Mouse (Mus musculus): ENCODE results near the gene Zdhhc1.

DNA sequence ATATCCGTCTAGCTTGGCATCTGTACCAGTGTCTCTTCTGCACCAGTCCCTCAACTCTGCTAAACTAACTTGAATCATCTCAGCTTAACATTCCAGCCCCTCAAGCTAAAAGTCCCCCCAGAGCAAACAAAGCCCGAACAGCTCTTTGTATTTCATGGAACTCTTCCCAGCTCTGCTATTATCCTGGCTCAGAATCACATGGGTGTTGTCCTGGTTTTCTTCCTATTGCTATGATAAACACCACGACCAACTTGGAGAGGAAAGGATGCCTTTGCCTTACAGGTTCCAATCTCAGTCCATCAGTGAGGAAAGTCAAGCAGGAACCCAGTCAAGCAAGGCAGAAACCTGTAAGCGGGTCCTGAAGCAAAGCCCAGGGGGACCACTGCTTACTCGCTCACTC lies 63.2 kb downstream of the Zdhhc1 start:
- TF ChIP-seq CTCF (IDR thresholded peaks at IDR 0.05; ENCODE audit: insufficient read depth, low read depth, low read length) = no peak
- no peak for TF ChIP-seq POLR2A (IDR thresholded peaks at IDR 0.05; ENCODE audit: insufficient read depth, low read depth, low read length)

Measured in olfactory bulb, adult 2 months (tissue).